Mouse (Mus musculus) CD4-positive, CD25-positive, alpha-beta regulatory T cell, adult 2 months (primary cell): ENCODE measurements around the gene Eef1g.
"Not testable (repeated sequence)": the region's sequence is repeated elsewhere in the genome, so short reads cannot be mapped to it uniquely, and the experiment has no call there.

Source experiments
- DNase-seq: peaks from one replicate; pipeline ENCODE4 v3.0.0-alpha.2; 2012; ENCODE audit warnings: low read depth, low spot score

Gene Eef1g

DNA sequence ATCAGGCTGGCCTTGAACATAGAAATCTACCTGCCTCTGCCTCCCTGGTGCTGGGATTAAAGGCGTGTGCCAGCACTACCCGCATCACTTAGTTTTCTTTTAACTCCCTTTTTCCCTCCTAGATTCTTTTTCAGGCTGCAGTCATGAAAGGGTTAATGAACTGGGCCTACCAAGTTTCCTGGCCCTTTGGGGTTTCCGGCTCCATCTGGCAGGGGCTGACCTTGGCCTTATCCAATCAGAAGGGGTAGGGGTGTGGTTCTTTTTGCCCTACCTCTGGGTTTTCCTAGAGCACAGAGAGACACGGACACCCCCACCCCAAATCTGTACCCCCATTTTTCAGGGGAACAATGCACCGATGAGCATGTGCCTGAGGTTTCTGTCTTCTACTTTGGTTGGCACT lies 22.1 kb upstream of the Eef1g start:
- peak; percentile 73 for DNase-seq

DNA sequence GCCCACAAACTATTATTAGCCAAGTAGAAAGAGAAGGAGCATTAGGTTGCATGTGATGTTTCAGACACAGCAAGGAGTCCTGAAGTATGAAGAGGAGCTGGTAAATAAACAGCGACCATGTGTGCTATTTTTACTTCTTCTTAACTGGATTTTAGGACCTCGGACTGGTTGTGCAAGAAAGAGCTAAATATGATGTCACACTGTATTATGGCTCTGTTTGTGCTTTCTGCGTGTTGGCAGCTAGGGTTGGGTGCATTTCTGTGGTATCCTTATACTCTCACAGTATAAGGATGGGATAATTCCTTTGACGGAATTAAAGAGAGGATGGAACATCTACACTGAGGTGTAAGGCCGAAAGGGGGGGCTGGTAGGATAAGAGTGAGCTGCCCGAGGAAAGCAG lies 21.6 kb upstream of the Eef1g start:
- no peak for DNase-seq

DNA sequence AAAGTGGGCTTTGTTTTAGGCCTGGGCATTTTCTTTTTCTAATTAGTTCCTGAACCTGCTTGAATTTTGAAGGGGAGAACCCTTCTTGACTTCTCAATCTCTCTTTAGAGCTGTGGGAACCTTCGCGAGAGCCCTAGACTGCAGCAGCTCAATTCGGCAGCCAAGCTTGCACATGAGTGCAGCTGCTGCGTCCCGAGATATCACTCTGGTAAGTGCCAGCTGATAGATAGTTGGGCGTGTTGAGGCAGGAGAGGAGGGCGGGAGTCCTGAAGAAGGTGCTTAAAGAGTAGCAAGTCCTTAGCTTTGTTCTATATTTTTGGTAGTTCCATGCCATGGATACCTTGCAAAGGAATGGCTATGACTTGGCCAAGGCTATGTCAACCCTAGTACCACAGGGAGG lies 19.9 kb upstream of the Eef1g start:
- no peak for DNase-seq

DNA sequence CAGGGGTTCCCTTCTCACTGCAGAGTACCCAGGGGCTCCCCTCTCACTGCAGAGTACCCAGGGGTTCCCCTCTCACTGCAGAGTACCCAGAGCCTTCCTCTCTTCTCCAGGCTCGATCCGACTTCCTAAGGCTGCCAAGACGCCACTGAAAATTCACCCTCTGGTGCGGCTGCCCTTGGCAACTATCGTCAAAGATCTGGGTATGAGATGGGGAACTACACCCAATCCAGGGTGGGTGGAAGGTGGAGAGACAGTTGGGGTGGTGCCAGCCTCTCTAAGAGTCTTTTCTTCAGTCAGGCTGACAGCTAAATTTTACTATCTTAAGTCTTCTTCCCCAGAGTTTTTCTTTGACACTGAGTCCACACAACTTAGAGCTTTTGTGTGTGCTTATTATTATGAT lies 16.7 kb upstream of the Eef1g start:
- DNase-seq = no peak

DNA sequence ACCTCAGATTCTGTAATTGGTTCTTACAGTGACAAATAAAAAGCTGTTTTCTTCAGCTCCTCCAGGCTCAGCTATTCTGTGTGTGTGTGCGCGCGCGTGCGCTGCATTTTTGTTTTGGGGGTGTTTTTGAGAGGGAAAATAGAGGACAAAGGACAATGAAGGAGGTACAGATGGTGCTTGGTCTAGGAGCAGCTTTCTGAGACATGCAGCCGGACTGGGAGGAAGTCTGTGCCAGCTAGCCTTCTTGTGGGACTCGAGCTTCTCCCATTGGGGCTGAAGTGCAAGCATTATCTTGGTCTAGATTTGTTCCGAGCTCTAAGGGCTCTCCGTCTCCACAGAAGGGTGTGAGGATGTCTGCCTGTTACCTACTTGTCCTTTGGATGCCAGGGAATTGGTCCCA lies 14.6 kb upstream of the Eef1g start:
- no peak for DNase-seq

DNA sequence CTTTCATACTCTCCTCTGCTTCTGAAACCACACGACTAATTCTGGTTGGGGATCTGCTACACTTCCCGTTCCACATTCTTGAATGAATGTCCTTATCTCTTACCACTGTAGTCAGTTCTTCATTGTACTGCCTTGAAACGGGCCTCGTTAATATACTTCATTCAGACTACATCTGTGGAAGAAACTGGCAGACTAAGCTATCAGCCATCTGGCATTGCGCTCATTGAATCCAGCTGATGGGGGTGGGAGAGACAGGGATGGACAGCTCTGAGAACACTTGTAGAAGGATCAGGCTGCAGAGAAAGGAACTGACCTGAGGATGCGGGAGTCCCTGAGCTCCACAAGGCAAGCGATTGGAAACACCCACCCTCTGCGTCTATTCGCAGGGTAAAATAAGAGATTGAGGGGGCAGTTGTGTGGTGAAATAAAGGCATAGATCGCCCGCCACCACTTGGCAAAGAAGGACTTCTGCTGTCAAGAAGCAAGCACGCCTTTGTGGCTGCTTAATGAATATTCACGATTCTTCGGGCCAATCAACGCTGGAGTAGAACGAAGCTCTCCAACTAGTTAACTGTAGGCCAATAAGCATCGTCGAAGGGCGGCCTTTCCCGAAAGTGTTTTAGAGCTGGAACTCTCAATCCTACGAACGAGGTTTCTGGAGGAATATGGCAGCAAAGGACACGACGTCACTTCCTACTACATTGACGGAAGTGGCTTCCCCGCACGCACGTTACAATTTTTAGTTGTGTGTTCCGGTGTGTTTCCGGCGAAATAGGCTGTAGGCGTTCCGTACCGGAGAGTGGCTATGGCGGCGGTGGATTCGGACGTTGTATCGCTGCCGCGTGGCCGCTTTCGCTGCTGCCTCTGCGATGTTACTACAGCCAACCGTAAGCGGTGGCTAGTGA lies 13.5 kb upstream of the Eef1g start, which contains the start of gene Tut1:
Gene Tut1 (plus strand): TSS at position 713 of the 905 bp plus-strand sequence.
- peak; percentile 97 for DNase-seq

DNA sequence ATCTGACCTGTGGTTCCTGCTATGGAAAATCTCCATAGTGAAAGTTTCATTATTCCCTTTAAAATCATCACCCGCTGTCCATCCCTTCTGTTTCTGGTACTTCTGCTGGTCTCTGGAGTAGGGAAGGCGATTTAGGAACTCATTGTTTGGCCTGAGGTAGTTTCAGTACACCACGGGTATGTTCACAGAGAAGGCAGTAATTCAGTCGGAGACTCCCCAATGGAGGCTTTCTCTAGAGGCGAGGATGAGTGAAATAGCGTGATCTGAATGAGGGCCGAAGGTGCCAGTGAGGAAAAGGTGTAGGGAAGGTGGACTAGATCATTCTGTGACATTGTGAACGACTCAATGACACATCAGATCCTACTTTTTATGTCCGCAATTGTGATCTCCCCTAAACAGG lies 12.7 kb upstream of the Eef1g start:
- peak; percentile 28 for DNase-seq

DNA sequence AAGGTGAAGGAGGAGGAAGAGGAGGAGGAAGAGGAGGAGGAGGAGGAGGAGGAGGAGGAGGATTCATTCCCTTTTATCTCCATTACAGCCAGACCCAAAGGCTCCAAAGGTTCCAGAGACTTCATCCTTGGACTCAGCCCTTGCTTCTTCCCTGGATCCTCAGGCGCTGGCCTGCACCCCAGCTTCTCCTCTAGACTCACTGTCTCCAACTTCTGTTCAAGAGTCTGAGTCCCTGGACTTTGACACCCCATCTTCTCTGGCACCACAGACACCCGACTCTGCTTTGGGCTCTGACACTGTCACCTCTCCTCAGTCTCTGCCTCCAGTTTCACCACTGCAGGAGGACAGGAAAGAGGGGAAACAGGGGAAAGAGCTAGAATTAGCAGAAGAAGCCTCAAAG lies 4.6 kb upstream of the Eef1g start:
- no peak for DNase-seq

DNA sequence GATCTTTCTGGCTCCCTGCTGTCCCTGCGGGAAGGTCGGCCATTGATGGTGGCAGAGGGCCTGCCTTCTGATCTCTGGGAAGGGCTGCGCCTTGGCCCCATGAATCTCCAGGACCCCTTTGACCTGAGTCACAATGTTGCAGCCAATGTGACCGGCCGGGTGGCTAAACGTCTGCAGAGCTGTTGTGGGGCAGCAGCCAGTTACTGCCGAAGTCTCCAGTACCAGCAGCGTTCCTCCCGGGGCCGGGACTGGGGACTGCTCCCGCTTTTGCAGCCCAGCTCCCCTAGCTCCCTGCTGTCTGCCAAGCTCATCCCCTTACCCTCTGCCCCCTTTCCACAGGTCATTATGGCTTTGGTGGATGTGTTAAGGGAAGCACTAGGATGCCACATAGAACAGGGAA lies 1.8 kb upstream of the Eef1g start:
- no peak for DNase-seq

DNA sequence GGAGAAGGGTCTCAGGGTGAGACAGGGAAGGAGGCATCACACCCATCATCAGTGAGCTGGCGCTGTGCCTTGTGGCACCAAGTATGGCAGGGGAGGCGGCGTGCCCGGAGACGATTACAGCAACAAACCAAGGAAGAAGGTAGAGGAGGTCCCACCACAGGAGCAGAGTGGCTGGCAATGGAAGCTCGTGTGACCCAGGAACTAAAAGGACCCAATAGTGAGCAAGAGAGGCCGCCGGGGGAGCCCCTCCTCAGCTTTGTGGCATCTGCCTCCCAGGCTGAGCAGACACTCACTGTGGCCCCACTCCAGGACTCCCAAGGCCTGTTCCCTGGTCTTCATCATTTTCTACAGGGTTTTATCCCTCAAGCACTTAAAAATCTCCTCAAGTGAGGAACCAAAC lies 1.1 kb upstream of the Eef1g start:
- DNase-seq = no peak

DNA sequence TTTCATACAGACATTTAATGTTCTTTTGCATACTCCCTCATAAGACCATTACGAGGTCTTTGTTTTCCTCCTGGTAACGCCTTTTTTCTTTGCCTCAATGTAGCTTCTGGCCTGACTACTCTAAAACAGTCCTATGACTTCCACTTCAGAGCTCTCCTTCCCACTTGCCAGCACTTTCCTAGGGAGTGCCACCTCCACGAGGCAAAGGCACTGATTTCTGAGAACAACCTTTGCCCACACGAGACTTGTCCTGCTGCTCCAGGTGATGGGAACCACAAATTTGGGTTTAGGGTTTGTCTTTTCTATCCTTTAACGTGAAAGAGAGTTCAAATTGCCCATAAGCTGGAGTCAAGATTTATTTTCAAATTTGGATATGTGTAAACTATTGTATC lies 647 bp upstream of the Eef1g start:
- no peak for DNase-seq

DNA sequence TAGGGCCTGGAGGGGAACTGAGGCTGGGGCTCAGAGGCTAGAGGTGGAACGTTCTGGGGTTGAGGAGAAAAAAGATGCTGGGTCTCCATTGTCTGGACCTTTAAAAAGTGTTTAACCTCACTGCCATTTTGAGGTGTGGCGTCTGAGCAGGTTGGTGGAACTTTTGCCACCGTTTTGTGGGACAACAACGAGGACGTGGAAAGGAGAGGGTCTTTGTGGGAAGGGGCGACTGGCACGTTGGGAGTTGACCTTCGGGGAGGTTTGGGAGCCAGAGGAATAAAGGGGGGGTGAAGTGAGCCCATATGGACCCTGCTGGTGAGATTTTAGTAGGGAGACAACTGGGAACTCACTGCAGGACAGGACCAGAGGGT lies 517 bp downstream of the Eef1g start:
- DNase-seq = no peak

DNA sequence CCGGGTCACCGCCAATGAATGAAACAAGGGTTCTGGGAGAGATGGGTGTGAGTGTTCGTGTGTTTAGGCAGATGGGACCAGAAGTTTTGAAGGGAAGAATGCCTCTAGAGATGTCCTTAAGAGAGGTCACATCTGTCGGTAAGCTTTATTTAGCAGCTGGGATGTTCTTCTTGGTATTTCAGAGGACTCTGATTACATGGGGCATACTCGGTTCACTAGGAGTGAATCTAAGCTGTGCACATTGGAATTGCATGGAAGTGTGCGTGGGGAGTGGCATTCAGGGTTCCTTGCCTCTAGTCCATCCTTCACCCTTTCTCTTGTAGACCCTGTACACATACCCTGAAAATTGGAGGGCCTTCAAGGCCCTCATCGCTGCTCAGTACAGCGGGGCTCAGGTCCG lies 1.1 kb downstream of the Eef1g start:
- no peak for DNase-seq

DNA sequence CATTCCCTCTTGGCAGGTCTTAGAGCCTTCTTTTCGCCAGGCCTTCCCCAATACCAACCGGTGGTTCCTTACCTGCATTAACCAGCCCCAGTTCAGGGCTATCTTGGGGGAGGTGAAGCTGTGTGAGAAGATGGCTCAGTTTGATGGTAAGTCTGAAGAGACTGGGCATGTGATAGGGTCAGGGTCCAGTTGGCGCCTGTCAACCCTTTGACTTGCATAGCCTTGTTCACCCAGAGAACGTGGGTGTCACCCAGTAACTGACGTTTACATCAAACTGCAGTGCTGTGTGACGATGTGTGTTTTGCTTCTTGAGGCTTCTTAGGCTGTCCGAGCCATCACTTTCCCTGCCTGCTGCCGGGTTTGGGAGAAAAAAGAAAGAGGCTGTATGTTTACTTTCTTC lies 5.7 kb downstream of the Eef1g start:
- not testable (repeated sequence) for DNase-seq

DNA sequence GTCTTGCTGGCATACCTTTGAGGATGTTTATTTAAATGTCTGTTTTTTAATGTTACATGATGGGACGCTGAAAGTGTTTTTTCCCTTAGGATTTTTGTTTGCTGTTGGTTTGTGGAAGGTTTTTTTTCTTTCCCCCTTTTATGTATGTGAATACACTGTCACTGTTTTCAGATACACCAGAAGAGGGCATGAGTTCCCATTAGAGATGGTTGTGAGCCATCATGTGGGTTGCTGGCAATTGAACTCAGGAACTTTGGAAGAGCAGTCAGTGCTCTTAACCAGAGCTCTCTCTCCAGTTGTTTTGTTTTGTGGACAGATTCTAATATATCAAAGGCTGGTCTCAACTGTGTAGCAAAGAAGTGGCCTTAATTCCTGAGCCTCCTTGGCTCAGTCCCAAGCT lies 7.8 kb downstream of the Eef1g start:
- no peak for DNase-seq

DNA sequence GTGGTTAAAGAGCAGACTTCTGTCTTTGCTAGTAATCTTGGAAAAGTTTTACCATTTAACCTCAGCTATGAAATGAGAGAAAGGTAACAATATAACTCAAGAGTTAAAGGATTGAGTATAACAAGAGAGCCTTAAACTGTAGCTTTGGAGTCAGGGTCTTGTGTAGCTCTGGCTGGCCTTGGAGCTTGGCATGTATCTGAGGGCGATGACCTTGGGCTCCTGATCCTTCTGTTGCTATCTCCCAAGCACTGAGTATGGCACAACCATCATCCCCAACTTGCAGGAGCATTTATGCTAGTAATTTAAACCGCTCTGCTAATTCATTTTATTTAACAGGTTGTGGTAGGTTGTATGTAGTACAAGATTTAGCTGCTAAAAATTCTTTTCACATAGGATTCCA lies 8.7 kb downstream of the Eef1g start:
- DNase-seq = no peak

DNA sequence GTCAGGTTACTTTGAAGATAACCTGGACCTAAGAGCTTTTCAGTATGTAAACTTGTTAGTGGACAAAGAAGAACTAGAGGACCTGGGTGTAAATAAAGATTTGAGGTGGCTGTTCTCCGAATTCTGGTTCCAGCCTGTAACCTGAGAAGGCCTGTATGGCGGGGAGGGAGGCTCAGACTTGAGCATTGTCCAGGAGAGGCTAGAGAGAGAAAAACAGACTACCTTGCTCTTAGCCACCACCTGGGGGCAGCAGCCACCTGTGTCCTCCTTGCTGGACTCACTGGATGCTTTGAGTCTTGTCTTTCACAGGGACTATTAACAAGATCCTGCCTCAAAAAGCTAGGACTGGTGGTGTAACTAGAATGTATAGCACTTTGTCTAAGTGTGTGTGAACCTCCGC lies 9.7 kb downstream of the Eef1g start:
- peak; percentile 88 for DNase-seq

DNA sequence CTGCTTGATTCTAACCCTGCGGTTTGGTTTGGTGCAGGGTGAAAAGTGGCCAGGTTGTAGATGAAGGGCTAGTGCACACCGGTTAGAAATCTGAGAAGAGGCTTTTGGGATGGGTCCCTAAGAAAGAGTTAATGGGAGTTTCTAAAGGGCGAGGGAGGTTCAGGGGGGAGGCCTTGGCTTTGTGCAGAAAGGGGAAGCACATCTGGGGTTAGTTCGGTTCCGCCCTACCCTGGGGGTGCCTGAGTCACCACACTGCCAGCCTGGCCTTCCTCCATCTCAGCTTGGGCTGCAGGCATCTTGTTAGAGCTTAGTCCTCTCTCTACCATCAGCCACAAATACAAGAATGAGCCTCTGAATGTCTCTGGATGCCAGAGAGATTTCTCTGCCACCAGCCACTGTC lies 13.9 kb downstream of the Eef1g start:
- peak; percentile 46 for DNase-seq

DNA sequence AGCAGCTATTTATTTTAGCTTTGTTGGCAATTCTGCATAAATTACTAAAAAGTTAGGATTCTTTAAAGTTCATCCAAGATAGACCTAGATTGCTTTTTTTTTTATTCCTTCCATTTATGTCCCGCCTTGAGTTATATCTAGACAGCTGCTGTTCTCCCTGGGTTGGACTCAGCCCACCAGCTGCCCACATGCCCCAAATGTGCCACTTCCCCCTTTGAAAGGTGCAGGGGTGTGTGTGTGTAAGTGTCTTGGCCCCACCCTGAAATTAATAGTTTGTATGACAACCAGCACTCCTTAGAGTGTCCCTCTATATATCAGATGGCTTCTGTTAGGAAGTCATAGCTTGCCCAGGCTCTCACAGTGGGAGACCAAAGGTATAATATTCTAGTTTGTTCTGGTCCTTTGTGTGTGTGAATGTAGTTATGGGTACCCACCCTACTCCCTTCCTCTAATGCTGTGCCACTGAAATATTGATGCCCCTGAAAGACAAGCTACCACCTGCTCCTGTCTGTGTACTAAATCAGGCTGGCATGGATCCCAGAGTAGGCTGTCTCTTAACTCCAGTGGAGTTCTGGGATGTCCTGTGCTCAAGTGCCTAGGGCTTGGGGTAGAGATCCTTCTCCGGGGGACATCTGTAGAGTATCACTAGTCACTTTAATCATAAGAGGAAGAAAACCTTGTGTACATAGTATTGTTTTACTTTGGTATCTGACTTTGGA lies 14.8 kb downstream of the Eef1g start:
- DNase-seq = no peak

DNA sequence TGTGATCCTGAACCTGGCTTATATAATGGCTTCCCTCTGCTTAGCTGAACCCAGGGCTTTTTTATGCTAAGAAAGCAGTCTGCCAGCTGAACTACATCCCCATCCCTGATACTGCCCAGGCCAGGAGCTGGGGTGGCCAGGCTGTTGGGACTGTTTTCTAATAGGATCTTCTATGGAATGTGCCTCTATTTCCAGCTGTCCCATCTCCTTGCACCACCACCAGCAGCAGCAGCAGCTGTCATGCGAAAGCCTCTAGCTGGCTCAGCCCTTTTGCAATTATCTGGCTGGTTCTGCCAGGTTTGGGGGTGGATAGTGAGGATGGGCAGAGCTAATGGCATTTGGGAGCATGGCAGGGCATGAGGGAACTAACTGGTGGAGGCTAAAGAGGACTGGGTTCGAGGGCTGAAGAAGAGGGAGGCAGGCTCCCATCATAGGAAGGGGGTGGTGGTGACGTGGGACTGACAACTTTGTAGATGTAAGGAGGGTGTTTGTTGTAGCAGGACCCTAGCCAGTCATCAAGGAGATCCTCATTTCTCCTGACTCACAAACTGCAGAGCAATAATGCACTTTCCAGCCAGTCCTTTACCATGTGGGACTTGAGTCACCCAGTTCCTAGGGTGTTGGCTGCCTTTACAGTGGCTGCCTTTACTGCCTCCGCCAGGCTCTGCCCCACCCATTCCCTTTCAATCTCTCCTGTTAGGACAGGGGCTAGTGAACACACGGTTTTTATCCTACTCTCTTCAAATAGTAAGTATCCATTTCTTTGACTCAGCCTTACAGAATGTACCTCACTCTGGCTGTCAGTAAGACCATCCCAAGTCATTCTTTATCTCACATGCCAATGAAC lies 15.7 kb downstream of the Eef1g start:
- peak; percentile 7 for DNase-seq

DNA sequence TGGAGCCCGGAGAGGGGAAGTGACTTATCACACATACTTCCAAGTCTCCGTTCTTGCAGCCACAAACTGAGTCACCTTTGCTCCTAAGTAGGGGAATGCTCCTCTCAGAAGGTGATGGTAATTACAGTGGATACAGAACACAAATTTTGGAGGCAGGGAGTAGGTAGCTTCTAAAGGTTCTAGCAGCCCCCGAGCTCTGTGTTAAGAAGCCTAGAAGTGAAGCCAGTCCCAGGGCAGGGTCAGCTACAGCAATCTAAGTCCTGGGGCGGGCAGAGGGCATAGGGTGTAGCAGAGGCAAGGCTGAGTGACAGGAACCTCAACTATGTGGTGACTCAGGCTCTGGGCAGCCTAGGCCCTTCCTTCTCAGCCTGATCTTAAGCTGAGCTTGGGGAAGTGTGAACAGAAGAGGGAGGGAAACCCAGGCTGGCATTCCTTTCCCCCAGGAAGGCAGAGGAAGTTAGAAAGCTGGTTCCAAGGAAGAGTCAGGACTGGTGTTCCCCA lies 16.4 kb downstream of the Eef1g start:
- peak; percentile 35 for DNase-seq

DNA sequence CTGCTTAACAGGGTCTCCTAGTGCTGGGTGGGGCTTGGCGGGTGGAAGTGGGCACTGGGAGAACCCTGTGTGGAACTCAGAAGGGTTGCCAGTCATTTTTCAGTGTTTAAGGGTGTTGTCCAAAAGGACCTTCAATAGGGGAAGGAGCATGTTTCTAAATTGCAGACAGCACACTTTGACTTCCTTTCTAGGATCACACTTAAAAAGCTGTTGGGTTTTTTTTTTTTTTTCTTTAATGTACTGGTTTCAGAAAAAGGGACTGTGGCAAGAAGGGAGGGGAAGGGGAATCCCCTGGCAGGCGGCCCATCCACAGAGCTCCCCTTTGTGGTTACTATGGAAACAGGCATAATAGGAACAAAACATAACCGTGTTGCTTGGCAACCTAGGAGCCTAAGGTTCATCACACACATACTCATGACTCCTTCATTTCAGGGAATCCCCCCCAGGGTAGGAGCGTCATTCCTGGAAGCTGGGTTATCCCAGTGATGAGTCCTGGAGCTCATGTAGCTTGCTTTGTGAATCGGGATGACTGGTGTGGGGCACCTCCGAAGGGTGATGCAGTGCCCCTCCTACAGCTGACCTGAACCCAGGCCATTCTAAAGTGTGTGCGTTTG lies 17.5 kb downstream of the Eef1g start:
- DNase-seq = peak; percentile 97
